Mouse (Mus musculus): Measurements from ENCODE around the gene Mtss1l. TPM values are rescaled to one million over a fixed set of nuclear protein-coding genes. Genes with fewer than 3 reads are reported as not detected.

Gene Mtss1l
- total RNA-seq, 2 experiments from 2014 or later = 254 to 265 TPM

DNA sequence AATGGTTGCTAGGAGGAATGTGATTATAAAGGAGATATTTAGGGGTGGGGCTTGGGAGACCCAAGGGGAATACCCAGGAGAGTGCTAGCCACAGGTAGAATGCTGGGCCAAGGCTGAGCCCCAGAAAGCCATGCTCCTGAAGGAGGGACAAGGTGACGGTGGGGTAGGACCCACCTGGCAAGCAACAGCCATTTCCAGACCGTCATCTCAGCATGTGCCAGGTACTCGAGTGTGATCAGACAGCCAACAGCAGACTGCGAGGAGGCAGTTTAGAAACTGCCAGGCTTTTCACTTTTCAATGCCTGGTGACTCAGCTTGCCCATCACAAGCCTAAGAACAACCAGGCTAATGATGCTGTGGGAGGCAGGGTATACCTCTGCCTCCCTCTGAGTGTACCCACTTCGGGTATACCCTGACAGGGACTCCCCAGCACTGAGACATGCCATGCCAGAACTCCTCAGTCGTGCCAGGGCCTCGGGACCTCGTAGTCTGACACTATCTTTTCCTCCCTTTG, 10.1 kb downstream of the Mtss1l start:
- DNase-seq (ENCODE audit: low spot score in 2 of 2) = no peak

DNA sequence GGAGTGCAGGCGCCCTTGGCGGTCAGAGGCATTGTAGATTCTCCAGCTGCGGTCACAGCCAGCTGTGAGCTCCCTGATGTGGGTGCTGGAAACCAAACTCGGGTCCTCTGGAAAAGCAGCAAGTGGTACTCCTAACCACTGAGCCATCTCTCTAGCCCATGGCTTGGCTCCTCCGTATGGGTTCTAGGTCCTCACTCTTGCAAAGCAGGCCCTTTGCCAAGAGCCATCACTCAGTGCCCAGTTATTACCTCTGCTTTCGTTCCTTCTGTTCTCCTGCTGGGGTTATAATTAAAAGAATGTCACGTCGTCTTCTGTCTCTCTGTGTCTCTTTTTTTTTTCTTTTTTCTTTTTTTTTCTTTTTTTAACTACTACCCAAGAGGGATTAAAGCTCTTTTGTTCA, 11.8 kb downstream of the Mtss1l start:
- no peak for DNase-seq (ENCODE audit: low spot score in 2 of 2)

DNA sequence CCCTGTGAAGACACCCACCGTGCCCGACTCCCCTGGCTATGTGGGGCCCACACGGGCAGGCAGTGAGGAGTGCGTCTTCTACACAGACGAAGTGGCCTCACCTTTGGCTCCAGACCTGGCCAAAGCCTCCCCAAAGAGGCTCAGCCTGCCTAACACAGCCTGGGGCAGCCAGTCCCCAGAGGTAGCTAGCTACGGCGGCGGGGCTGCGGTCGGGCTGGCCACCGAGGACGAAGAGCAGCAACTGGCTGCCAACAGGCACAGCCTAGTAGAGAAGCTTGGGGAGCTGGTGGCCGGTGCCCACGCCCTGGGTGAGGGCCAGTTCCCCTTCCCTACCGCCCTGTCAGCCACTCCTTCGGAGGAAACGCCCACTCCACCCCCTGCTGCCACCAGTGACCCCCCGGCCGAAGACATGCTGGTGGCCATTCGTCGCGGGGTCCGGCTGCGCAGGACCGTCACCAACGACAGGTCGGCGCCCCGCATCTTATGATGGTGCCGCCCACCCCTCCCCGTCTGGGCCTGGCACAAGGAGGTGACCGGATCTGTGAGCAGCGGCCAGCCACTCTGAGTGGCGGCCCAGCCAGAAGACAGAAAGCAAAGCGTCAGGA, 17.4 kb downstream of the Mtss1l start:
- DNase-seq (ENCODE audit: low spot score in 2 of 2) = peak in 1 of 2 experiments; percentile 14

DNA sequence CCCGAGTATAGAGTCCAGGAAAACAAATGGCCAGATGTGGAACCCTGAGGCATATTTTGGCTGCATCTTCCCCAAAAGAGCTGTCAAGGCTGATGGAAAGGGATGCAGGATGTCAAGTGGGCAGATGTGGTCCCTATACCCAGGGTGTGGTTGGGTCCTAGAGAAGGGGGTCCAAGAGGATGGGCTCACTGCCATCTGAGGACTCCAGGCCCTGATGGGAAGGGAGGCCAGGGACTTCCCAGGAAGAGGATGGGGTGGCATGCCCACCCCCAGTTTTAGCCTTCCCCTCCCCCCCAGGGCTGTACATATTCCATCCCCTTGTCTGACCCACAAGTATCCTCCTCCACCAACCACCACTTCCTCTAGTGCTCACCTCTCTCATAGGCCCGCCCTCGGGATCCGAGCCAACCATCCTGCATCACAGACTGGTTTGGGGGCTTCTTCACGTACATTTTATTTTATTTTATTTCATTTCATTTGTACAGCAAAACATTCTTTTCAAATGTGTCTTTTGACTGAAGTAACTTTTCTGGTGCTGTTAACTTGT, 19.4 kb downstream of the Mtss1l start:
- no peak for DNase-seq (ENCODE audit: low spot score in 2 of 2)

DNA sequence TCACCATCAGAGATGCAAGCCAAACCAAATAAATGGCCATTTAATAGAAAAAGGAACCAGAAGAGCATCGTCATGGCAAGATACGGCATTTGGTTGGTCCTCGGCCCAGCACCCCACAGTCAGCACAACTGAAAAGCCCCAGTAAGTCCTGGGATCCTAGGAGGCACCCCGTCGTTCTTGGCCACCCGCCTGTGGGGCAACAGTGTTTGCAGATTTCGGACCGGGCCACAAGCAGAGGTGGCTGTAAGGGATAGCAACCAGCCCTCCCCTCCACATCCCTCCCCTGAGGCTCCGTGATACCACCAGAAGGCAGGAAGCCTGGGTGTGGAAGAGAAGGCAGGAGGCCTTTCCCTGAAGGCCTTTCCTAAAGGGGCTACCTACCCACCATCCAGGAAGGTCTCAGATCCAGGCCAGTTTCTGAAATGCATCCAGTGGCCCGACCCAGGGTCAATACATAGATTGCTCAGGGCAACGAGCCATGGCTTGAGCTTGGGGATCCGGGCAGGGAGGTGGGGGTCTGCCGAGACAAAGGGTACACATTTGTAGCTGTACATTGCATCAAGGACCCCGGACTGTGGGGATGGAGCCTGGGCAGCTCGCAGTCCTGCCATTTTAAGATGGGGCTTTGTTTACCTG, 20.7 kb downstream of the Mtss1l start:
- DNase-seq (ENCODE audit: low spot score in 2 of 2) = peak in 1 of 2 experiments; percentile 22

DNA sequence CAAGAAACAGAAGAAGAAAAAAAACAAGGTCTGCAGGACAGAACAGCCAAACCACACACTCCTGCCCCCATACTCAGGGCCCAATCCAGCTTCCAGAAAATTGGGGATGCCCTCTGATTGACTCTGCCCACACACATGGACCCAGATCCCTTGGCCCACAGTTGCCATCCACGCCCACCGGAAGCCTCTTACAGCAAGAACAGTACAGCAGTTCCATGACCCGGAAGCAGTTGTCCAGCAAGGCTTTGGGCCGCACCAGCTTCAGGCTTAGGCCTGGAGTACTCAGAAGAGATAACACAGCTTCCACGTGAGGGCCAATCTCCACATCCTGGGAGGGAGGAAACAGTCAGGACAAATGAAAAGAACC, 21.2 kb downstream of the Mtss1l start:
- no peak for DNase-seq (ENCODE audit: low spot score in 2 of 2)

DNA sequence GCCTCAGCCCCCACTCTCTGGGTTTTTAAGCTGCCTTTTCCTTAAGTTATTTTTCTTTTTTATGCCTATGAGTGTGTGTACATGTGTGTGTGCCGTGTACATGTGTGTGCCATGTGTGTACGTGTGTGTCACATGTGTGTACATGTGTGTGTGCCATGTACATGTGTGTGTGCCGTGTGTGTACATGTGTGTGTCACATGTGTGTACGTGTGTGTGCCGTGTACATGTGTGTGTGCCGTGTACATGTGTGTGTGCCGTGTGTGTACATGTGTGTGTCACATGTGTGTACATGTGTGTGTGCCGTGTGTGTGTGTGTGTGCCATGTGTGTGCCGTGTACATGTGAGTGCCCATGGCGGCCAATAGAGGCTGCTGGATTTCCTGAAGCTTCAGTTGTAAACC, 23.9 kb downstream of the Mtss1l start:
- DNase-seq (ENCODE audit: low spot score in 2 of 2) = no peak

DNA sequence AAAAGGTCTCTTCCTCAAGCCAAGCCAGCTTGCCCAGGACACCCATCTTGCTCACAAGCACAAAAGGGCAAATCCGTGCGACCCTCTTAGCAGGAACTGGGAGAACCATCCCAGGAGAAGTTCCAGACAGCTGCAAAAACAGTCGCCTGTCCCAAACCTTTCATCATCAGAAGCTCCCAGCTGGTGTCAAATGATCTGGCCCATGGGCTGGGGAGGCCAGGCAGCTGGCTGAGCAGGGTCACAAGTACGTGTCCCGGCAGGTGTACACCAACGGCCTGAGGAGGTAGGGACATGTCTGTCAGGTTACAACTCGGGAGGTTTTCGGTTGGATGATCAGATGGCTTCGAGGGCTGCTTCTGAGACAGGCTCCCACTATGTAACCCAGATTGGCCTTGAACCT, 25.4 kb downstream of the Mtss1l start:
- DNase-seq (ENCODE audit: low spot score in 2 of 2) = no peak

DNA sequence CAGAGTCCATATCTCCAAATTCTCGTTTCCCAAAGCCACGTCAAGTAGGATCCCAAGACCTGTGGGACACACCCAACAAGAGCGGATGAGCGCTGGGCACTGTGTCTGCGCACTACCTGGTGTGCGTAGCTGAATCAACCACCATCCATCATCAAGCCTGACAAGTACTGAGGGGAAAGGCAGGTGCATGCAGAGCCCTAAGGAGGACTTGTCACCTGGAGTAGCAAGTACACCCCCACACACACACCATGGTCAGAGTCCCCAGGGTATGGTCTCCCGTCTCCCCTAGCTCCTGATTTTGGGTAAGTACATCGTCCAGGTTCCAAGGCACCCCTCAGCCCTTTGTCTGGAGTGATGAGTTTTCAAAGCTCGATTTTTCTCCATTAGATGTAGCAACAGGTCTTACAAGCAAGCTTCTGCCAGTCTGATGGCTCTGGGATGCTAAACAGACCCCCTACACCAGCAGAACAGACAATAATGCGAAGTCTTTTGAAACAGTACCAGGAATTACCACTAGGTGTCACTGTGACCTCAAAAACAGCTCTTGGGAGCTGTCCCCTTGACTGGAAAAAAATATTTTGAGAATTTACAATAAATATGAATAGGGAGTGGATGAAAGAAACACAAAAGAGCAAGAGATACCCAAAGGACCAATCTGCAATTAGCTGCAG, 28.4 kb downstream of the Mtss1l start:
- peak; percentile 63 to 71 for DNase-seq (ENCODE audit: low spot score in 2 of 2)

DNA sequence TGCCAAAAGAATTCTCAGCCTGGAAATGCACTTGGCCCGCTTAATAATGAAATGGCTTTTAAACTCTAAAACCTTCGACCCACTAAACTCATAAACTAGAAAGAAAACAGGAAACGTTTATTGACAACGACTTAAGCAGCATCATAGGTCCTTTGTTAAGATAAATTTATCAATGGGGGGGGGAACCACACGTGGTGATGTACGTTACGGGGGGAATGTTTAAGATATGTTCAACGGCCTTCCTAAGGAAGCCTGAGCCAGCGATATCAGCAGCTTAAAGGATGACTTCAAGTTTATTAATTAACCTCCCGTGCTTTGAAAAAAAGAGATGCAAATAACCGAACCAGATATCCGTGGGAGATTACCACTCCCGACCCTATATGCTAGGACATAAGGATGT, 29.0 kb downstream of the Mtss1l start:
- DNase-seq (ENCODE audit: low spot score in 2 of 2) = no peak

DNA sequence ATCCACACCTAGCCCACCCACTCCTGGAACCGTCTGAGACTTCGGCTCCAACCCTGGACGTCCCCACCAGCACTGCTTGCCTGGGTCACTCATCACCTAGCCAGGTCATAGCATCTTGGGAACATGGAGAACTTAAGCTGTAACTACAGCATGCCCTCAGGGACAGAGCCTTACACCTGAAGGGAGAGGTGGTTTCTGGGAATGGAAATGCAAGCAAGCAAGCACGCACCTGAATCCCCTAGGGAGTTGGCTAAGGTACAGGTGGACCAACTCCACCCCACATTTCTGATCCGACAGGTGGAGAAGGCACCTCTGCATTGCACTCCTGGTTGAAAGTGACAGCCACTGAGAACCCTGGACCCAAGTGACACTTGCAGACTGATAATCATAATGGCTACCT, 30.2 kb downstream of the Mtss1l start:
- no peak for DNase-seq (ENCODE audit: low spot score in 2 of 2)

DNA sequence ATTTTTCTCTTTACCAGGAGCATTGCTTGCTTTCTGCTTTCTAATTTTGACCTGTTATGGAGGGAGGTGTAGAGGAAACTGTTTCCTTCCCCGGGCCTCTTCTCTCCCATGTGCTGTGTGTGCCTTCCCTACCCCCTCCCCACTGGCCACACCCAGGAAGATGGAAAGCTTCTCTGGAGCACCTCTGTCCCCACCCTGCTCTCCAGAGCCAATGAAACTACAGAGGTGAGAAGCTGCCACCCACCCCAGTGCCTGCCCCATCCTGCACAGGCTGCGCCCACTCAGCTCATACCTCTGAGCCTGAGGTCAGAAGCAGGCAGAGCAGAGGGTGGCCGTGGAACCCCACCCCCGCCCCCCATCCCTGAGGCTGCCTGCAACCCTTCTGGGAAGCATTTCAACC, 33.4 kb downstream of the Mtss1l start:
- no peak for DNase-seq (ENCODE audit: low spot score in 2 of 2)

DNA sequence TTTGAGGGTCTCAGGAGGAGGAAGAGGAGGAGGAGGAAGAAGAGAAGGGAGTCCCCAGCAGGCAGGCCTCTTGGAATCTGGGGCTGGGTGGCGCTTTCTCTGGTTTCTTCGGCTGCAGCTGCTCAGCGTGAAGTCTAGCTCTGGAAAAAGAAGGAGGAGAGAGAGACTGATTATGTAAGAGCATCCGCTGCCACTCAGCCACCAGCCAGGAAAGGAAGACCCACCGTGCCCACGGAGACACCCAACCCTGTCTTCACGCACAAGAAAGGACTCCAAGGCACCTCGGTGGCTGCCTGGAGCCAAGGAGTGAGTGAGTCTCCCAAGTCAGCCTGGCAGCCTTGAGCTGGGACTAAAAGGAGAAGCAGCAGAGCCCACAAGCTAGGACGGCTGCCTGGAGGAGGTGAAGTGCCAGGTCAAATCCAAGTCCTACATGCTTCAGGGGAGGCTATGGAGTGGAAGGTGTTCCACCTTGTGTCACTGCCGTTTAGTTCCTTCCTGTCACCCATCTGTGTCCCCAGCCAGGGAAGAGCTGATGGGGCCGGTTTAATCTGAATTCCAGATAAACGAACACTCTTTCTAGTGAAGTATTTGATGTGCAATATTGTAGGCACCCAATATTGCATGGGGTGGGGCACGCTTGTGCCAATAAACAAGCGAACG, 34.4 kb downstream of the Mtss1l start:
- DNase-seq (ENCODE audit: low spot score in 2 of 2) = peak in 1 of 2 experiments; percentile 20

DNA sequence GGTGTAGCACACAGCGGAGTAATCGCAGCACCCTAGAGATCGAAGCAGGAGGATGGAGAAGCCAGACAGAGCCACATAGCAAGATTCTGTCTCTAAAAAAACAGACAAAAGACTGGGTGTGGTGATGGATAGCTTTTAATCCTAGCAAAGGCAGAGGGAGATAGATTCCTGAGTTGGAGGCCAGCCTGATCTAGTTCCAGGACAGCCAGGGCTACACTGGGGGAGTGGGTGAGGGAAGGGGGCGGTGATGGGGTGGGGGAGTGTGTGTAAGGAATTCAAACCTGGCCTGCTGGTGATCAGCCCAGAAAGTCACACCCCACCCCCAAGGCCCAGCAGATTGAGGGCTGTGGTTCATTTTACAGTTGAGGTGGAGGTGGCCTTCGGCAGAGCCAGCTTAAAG, 34.9 kb downstream of the Mtss1l start:
- no peak for DNase-seq (ENCODE audit: low spot score in 2 of 2)

DNA sequence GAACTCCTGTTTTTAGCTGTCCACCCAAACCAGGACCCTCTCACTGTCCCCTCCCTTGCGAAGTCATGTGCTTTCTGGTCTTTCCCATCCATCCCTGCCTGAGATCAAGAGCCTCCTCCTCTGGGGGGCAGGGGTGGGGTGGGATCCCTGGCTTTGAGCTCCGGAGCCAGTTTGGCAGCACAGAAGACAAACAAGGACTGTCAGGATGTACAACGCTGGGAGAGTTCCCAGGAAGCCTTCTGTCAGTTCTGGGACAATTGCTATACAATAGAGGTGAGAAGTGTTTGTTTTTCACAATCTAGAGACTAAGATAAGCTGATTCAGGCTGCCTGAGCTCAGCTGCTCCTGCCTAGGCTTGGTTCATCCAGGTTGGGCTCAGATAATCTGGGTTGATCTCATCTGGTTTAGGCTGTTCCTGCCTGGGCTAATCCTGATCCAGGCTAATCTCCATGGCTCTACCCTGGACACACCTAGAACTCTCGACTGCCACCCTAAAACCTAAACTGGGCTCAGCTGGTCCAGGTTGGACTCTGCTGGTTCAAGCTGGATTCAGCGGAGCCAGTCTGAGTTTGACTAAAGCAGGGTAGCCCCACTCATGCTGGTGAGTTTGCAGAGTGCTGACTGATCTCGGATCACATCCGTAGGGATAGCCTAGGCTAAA, 39.1 kb downstream of the Mtss1l start:
- DNase-seq (ENCODE audit: low spot score in 2 of 2) = no peak

DNA sequence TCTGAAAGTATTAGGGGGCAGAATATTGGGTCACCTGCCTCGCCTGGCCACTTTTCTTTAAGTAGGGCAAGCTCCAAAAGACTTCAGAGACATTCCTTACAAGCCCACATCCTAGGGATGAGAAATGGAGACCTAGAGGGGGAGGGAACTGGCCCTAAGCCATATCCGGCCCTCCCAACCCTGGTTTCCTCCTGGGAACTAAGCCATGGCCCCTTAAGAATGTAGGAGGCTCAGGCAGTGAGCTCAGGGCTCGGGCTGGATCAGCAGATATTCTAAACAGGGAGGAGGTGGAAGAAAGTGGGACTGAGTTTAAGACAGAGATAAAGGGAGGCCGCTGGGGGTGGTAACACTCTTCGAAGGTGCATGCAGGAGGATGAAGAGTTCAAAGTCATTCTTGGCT, 39.9 kb downstream of the Mtss1l start:
- DNase-seq (ENCODE audit: low spot score in 2 of 2) = no peak

DNA sequence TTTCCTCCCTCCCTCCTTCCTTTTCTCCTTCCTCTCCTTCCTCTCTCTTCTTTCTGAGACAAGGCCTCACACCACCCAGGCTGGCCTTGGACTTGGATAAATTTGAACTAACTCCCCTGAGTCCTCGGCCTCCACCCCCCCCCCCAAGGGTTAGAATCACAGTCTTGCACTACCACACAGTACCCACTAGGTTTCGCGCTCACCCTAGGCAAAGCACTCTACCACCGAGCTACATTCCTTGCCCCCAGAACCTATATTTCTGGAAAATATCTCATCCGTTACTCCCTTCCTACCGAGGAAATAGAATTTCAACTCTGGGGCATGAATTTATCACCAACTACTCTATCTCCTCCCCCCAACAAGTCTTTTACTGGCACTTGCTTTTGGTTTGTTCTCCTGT, 40.7 kb downstream of the Mtss1l start:
- no peak for DNase-seq (ENCODE audit: low spot score in 2 of 2)

DNA sequence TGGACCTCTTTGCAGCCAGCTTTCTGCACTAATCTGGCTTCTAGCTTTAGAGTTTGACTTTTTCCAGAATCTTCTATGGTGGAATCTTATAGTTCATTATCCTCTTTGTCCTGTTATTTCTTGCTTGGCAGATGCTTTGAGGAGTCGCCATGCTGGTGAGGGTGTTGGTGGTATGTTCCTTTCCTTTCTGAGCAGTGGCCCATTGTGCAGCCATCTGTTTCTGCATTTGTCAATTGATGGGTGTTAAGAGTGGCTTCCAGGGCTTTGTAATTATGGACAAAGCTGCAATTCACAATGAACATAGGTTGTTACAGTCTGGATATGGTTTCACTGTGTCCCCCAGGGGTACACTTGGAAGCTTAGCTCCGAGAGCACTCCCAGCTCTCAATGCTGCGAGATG, 43.4 kb downstream of the Mtss1l start:
- no peak for DNase-seq (ENCODE audit: low spot score in 2 of 2)

DNA sequence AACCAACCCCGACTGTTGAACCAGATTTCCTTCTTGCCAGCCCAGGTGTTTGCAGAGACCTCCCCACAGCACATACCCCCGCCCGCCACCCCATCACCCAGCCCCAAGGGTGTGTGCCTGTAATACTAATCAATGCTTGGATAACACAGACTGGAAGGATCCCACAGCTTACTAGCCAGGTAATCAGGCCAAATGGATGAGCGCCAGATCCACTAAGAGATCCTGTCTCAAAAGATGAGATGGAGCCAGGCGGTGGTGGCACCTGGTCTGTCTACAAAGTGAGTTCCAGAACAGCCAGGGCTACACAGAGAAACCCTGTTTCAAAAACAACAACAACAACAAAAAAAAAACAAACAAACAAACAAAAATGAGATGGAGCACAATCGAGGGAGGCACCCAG, 46.0 kb downstream of the Mtss1l start:
- no peak for DNase-seq (ENCODE audit: low spot score in 2 of 2)

DNA sequence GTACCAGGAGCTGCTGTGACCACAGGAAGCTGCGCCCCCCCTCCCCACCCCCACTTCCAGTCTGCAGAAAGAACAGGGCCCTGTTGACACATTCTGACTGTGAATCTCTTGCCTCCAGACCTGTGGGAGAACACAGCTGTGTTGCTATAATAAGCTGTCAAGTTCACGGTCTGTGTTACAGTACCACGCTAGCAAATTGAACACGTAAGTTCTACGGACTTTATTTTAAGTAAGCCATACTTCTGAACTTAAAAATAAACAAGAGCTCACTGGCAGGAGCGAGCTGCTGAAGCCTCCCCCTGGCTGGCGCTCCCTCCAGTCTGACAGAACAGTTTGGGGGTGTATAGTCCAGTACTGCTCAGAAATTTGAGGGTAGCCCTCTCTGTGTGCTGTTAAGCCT, 51.2 kb downstream of the Mtss1l start:
- no peak for DNase-seq (ENCODE audit: low spot score in 2 of 2)

DNA sequence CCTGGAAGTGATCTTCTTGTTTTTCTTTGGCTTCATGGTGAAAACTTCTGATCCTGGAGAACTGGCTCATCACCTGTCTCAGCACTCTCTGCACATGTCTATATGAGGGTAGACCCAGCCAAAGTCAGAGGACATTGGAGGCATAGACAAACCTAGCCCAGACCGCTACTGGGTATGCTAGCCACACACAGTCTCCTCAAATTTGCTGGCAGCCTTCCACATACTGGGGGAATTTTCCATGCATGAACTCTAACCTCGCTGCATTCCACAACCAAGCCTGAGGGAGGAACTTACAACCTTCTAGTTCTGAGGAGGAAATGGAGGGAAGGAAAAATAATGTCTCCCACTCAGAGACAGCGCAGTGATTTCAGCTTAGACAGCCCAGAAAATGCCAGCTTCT, 52.8 kb downstream of the Mtss1l start:
- no peak for DNase-seq (ENCODE audit: low spot score in 2 of 2)

All from layer of hippocampus, postnatal 10 days (tissue).